Mouse (Mus musculus) hindlimb bud, embryonic 11.5 days (tissue): ENCODE results near the gene Syne4.

Experiments used
- DNase-seq: peaks from one replicate; pipeline ENCODE4 v3.0.0-alpha.2; 2012; ENCODE audit warnings: low read depth, low spot score; ENCODE audit errors: extremely low spot score

Gene Syne4

DNA sequence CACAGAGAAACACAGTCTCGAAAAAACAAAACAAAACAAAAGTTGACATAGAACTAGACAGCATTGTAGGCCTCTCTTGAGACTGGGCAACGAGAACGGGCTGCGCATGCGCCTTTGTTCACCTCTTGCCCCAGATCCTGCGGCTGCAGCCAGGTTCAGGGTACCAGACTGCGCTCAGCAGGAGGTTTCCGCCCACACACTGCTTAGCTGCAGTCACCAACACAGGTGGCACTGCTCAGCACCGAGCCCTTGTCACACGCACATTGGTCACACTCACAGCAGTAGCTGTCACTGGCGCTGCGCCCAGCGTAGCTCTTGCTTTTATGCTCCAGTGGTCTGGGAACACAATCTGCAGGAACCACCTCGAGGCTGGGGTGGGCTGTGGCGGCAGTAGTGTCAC, 12.5 kb downstream of the Syne4 start:
- no peak for DNase-seq

DNA sequence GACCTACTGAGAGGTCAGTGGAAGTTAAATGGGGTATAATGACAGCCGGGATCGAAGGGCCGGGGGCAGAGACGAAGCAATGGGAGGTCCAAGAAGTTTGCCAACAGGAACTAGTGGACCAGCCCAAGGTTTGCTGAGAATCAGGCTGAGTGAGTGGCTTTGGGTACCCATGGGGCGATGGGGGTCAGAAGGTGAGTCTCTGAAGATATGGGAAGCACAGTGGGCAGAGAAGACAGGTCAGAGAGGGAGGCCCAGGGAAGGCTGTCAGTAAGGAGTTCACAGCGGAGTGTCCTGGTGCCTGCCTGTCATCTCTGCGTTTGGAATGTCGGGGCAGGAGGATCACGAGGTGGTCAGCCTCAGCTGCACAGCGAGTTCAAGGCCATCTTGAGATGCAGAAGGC, 13.8 kb downstream of the Syne4 start:
- DNase-seq, result no peak

DNA sequence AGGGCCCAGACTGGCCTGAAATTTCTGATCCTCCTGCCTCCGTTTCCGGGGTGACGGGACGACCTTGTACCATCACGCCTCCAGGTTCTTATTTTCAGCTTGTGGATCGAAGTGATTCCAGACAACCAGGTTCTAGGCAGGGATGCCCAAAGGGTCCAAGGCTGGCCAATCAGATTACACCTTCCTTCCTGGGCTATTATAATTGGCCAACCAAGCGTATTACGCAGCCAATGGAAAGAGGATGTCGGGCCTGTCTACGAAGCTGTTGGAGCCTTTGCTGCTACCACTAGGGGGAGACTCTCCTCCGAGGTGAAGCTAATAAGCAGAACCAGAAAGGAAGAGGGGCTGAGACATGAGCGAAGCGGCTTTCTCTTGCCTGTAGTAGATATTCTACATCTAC, 17.3 kb downstream of the Syne4 start:
- DNase-seq, result peak; percentile 88

DNA sequence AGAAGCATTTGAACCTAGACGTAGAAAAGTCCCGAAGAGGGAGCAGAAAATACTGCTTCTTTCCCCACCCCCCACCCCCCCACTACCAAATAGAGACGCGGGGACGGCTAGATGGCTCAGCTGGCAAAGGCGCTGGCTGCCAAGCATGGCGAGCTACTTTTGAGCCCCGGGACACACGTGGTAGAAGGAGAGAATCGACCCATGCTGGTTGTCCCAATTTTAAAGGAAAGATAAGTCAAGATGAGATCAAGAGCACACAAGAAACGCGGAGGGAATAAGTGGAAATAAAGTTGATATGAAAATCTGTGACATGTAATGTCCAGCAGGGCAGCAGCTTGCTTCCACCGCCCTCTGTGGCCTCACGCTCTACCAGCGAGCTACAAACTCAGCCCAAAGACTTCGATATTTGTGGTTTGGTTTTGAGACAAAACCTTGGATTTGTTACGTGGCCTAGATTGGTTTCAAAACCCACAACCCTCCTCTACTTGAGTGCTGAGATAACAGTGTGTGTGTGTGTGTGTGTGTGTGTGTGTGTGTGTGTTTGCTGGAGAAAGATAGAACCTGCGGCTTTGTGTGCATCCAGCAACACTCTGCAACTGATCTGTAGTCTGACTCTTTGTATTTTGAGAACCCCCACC, 18.1 kb downstream of the Syne4 start:
- DNase-seq, result no peak

DNA sequence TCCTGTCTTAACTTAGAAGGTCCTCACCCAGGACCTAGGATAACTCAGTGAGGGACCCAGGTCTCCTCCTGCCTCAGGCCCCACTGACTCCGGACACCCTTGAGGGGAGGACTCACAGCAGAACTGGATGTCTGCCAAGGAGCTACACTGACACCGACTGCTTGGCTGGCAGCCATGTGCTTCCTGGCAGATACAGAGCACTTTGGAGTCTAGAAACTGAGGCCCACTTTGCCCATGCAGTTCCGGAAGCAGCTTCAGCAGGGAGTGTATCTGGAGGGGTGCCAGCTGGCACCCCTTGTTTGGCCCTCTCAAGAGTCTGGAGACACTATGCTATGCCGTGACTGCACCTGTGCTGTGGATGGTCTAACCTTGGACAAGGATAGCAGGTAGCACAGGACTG, 18.8 kb downstream of the Syne4 start:
- no peak for DNase-seq

DNA sequence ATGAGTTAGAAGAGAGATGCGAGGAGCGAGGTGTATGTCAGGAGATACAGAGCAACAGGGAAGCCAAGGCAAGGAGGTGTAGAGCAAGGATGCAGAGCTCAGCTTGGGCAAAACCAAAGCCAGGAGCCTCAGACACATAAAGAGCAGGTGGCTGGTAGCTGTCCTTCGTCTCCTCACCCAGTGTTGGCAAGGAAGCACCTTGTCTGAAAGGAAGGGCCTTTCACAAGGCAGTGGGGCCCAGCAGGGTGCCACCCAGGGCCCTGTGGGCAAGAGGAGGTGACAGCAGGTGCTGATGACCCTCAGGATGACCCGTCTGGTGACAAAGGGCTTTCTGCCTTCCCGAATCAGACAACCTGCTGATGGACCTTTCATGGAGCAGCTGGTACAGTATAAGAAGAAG, 20.0 kb downstream of the Syne4 start:
- no peak for DNase-seq

DNA sequence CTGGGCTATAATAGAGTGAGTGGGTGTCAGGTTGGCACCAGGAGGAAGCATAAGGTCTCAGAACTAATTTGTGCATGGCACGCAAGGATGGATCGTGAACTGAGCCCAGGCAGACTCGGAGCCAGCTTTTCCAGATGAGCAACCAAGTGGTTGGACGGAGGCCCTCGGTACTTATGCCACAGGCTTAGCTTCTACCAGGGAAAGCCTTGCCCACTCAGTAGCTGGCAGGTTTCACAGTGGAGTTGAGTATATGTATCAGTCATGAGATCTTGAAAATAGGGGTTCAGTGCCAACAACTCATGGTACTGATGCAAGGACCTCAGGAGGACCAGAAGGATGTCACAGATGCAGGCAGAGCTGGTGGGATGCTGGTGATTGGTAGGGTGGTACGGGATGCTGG, 21.1 kb downstream of the Syne4 start:
- DNase-seq, result no peak

DNA sequence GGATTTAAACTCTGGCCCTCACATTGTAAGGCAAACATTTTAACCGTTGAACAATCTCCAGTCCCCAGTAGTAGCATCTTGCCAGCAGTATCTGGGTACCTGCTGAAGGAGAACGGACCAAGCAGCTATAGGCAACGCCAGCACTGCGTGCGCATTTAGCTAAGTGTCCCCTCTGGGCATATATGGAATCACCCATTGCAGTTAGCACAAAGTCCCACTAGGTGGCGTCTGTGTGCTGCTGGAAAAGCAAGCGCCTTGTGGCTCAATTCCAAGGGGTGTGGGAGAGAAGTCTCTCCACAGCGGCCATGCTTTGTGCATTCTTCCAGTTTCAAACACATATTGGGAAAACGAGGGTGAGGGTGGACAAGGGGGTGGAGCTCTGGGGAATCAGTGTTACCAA, 21.8 kb downstream of the Syne4 start:
- peak; percentile 82 for DNase-seq

DNA sequence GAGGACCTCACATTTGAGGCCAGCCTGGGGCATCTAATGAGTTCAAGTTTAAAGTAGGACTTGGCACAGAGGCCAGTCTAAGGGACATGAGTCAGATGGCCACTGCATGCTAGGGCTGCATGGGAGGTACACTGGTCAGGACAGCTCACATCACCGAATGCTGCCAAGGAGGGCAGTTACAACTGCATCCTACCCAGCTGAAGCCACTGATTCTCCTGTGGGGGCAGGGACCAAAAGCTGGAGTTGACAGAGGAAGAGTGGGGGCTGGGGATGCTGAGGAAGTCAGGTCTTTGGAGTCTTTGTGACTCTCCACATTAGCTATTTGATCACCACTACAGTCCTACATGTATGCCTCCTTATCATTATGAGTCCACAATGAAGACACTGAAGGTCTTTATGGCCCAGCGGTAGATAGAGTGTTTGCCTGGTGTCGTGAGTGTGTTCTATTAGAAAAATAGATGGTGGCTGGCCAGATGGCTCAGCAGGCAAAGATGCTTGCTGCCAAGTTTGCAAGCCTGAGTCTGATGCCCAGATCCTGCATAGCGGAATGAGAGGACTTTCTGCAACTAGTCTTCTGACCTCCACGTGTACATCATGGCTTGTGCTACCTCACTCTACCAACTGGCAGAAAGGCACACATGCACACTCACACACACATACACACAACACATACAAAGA, 25.0 kb downstream of the Syne4 start:
- no peak for DNase-seq

DNA sequence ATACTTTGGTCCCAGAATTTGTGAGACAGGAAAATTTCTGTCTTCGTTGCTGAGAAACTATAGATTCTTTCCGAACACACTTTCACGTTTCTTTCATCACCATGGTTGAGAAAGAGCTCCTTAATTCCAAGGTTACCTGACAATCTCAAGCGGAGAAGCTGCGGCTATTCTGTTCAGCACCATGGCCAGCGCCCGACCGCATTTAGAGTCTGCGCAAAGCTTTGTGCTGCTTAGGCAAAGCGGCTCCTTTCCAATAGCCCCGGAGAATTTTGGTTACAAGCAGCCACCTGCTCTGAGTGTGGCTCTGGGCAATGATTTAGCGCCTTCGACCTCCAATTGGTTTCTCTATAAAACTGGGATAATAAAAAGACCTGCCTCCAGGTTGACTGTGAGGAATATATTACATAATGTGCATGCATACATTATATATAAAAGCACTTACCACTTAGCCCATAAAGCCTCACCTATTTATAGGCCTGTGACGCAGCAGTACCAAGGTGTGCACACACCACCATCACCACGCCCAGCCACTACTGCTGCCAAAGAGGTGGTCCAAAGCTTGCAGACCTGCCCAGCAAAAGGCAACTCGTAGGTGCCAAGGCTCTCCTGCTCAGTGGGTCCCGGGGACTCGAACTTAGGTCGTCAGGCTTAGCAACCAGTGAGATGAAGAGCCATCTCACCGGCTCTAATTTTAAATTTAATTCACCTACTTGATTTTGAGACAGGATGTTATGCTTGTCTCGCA, 32.2 kb downstream of the Syne4 start:
- DNase-seq, result no peak

DNA sequence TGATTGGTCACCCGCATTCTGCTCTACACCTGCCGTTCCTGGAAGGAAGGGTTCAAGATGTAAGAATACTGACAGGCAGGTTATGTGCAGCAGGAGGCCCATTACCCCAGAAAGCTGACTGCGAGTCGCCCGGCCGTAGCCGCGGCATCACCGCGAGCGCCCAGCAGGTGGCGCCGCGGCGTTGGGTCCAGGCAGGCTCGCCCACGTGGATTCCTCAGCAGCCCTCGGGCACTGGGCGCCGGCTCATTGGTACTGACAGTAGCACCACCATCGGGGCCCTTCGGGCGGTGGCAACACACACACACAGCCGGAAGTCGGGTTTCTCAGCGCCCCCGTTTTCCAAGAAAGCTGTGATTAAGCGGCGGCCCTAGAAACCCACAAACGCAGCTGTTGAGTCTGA, 33.2 kb downstream of the Syne4 start:
- DNase-seq, result no peak

DNA sequence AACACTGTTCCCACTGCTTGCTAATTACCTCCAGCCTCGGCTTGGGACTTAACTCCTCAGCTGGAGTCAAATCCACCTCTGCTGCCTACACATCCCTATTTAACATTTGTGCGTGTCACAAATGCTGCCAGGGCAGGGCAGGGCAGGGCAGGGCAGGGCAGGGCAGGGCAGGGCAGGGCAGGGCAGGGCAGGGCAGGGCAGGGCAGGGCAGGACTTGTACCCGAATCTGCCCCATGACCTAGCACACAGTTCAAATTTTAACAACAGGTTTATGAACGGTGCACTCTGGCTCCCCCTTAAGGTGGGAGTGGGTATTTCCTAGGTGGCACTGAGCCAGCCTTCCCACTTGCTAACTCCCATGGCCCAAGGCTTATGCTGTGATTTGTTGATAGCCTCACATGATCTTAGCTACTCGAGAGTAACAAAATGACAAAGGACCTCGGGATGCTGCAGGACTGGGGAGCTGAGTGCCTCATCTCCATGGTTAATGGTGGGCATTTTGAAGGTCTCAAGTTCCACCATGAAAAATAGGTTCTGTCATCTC, 38.7 kb downstream of the Syne4 start:
- DNase-seq, result peak; percentile 63

DNA sequence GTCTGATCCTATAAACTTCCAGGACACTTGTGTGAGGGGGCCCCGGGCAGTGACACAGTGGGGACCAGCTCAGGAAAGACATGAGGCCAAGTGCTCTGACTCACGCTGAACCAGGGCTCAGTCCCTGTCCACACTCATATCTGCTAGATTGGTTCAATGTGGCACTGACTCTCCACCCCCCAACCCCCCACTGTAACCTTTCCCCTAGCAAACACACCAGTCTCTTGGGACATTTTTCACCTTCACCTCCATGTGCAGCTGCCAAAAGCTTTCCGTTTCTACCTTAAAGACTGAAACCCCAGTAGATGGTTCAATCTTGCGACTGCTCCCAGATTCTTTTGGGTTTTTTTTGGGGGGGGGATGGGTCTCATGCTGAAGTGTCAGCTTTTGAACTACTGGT, 39.5 kb downstream of the Syne4 start:
- DNase-seq, result no peak

DNA sequence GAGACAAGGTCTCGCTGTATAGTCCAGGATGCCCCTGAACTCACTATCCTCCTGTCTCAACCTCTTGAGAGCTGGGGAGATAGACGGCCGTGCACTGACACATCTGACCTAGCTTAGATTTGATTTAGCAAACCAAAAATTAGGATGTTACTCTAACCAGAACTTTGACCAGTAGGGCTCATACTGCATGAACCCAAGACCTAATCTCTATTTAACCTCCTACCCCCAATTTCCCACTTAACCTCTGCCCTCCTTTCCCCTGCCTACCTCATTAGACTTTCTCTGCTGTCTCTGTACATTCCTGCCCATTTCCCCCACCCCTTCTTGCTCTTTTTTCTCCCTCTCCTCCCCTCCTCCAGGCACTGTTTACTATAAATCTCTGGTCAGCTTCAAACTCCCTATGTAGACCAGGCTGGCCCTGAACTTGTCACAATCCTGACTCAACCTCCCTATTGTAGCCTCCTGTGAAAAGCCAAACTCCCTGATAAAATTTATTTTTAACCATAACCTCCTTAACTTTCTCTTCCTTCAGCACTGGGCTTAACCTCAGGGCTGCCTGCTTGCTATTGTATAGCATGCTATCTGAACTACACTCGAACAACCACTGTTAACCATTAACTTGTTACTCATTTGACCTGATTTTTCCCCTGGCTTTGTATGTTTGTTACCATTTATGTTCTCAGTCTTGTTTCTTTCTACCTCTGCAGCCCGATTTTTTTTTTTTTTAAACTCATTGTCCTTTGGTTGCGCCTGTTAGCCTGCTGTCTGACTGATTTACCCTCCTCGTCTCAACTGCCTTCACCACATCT, 44.0 kb downstream of the Syne4 start:
- no peak for DNase-seq

DNA sequence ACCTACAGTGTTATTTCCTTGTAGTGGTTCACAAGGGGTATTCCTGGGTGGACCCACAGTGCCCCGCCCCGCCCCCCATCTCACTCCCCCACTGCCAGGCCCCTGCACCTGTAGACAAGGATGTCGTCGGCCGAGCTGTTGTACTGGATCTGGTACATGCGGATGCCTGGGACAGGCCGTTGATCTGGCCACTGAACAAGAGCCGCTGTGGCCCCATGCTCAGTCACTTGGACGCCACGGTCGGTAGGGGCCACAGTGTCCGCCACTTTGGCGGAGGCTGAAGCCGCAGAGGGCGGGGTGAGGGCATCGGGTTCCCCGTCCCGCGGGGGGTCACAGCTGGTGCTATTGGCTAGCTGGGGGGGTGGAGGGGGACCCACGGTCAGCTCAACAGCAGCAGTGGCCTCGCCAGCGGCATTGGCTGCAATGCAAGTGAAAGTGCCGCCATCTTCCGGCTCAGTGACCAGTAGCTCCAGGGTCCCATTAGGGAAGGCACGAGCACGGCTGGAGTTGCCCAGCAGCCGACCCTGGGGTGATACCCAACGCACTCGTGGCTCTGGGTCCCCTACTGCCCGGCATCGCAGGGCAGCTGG, 44.8 kb downstream of the Syne4 start:
- no peak for DNase-seq

DNA sequence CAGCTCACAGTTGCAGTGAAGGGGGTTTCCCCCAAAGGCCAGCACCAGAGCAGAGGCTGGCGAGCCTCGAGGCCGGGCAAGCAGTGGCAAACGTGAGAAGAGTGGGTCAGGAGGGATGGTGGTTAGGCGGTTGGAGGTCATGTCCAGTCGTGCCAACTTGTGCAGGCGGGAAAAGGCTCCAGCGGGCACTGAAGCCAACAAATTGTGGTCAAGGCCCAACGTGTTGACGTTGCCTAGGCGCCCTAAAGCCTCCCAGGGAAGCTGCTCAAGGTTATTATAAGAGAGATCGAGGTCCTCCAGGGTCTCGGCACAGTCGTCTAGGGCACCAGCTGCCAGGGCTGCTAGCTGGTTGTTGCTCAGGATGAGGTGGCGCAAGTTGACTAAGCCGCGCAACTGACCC, 45.4 kb downstream of the Syne4 start:
- no peak for DNase-seq

DNA sequence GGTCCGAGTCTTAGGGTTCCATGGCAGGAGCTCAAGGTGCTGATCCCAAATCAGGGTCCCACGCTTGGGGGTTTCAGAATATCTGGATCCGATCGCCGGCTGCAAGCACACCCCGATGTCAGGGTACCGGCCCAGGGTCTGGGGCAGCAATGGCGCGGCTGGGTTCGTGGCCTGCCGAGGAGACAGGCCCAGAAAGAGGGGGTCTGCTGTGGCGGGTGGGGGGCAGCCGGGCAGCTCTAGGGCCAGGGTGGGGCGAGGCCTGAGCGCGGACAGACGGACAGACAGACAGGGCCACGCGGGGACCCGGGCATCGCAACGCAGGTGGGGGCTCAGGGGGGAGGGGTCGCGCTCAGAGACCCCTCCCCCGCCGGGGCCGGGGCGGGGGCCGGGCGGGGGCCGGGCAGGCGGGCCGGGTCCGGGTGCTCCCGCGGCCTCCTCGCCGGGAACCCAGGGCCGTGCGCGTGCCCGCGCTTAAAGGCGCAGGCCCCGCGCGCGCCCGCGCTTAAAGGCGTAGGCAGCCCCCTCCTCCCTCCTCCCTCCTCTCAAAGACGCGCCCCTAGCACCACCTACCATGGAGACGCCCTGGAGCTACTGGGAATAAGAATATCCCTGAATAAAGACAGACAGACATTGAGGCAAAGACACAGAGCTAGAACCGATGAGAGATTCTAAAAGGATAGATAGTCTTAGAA, 48.2 kb downstream of the Syne4 start, which contains the start of gene Lrfn3:
TSS of gene Lrfn3 (minus strand) at position 121 of the 692 bp plus-strand sequence.
- no peak for DNase-seq

DNA sequence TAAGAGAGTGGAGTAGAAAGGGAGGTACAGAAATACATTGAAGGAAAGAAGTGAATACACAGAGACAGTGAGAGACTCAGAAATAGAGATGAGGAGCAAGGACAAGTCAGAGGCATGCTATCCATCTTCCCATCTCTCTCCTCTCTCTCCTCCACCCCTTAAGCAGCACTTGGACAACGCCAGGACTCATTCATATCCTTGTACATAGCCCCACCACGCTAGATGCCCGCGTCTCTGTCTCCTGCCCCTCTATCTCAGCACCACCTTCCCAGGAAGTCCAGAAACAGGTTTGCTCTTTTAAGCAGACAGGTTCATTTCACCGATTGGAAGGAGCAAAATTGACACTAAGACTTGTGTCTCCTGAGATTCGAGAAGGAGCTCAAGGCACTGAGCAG, 48.7 kb downstream of the Syne4 start:
- DNase-seq, result no peak

DNA sequence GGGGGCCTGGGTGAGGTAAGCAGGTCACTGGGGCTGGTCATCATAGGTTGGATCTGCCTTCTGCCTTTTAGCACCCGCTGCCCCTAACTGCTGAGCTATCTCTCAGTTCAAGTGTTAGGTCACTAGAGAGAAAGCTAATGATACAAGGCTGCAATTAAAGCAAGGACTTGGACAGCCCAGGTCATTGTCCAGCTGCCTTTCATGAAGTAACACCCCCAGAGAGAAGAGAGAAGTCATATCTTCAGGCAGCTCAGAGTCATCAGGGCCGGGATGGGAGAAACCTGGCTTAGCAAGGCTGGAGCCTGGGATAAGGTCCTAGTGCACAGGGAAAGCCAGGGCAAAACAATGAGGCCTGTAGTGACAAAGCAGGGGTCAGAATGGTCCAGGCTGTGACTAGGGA, 52.9 kb downstream of the Syne4 start:
- no peak for DNase-seq
